Mouse (Mus musculus): ENCODE data around the gene Alppl2. TPM values are rescaled to one million over a fixed set of nuclear protein-coding genes. Genes with fewer than 3 reads are reported as not detected.

Alppl2 gene
- not detected in 2 replicates for polyA plus RNA-seq (2012; rRNA removed)

- no peak for DNase-seq
- Histone ChIP-seq H3K4me3 (ENCODE audit: insufficient read depth, low read depth, low read length) (no peak within 1 kb of the TSS), H3K4me1 (ENCODE audit: control insufficient read depth, insufficient read depth, low read length) (no peaks in the 10 kb centered on the region), H3K36me3 (ENCODE audit: control insufficient read depth, insufficient read depth, low read length) (no peaks in the 10 kb centered on the region), H3K27me3 (replicated peaks; ENCODE audit: control insufficient read depth, insufficient read depth, low read length) (no peaks in the 10 kb centered on the region), H3K27ac (ENCODE audit: insufficient read depth, low read depth, low read length) (no peak within 1 kb of the TSS)
- no peak for TF ChIP-seq CTCF (conservative IDR thresholded peaks at IDR 0.05; ENCODE audit: insufficient read depth, insufficient read length, low read depth, low read length)
- no peak for TF ChIP-seq POLR2A (IDR thresholded peaks at IDR 0.05; ENCODE audit: low read depth, low read length)
- WGBS, result 80% methylated on average over 4 of the region's 4 CpGs
Observed at GRCm38 (mm10) chr1:87089828-87090227, at the start of gene Alppl2. Gene Alppl2 (minus strand): TSS chr1:87089928.

DNA sequence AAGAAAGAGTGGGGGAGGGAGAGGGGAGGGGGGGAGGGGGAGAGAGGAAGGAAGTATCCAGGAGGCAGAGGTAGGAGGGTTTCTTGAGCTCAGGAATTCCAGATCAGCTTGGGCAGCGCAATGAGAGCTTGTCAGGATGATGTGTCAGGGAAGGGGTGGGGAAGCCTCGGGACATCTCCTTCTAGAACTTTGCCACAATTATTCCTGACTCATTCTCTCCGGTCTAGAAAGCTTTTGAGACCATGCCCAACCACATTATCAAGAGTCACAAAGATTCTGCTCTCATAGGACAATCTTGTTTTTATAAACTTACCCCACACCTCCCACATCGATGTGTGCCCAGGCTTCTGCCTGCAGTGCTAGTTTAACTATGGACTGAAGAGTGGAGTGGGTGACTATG is 42.1 kb upstream of the Alppl2 start:
- Histone ChIP-seq H3K27ac (ENCODE audit: insufficient read depth, low read depth, low read length) (no peak overlapping the region), H3K4me1 (ENCODE audit: control insufficient read depth, insufficient read depth, low read length) (no peaks in the 10 kb centered on the region), H3K36me3 (ENCODE audit: control insufficient read depth, insufficient read depth, low read length) (no peaks in the 10 kb centered on the region), H3K27me3 (replicated peaks; ENCODE audit: control insufficient read depth, insufficient read depth, low read length) (no peaks in the 10 kb centered on the region), H3K4me3 (ENCODE audit: insufficient read depth, low read depth, low read length) (no peak overlapping the region)
- 82% methylated on average over 4 of the region's 4 CpGs for WGBS
- TF ChIP-seq POLR2A (IDR thresholded peaks at IDR 0.05; ENCODE audit: low read depth, low read length) (no peak), CTCF (conservative IDR thresholded peaks at IDR 0.05; ENCODE audit: insufficient read depth, insufficient read length, low read depth, low read length) (no peak)
- no peak for DNase-seq

DNA sequence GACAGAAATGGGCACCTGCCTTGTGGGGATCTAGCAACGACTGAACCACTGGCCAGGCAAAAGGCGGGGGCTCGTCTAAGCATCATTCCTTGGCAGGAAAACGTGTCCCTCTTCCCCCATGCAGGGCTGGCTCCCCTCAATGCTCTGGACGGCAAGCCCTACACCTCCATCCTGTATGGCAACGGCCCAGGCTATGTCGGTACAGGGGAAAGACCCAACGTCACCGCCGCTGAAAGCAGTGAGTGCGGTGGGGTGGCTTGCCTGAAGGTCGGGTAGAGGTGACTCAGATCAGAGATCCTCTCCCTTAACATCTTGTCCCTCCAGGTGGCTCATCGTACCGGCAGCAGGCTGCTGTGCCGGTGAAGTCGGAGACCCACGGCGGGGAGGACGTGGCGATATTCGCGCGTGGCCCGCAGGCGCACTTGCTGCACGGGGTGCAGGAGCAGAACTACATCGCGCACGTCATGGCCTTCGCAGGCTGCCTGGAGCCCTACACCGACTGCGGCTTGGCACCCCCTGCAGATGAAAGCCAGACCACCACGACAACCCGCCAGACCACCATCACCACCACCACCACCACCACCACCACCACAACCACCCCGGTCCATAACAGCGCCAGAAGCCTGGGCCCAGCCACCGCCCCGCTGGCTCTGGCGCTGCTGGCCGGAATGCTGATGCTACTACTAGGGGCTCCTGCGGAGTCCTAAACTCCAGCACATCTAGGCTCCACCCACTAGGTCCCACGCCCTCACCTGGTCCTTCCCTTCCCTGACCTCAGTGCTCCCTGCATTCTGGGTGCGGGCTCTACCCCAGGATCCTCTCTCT is 37.7 kb upstream of the Alppl2 start:
- DNase-seq, result no peak
- no peak for TF ChIP-seq CTCF (conservative IDR thresholded peaks at IDR 0.05; ENCODE audit: insufficient read depth, insufficient read length, low read depth, low read length)
- no peak for TF ChIP-seq POLR2A (IDR thresholded peaks at IDR 0.05; ENCODE audit: low read depth, low read length)
- no peaks in the 10 kb centered on the region for H3K4me1 ChIP-seq (ENCODE audit: control insufficient read depth, insufficient read depth, low read length)
- H3K27me3 ChIP-seq (replicated peaks; ENCODE audit: control insufficient read depth, insufficient read depth, low read length), result no peaks in the 10 kb centered on the region
- no peak overlapping the region for H3K27ac ChIP-seq (ENCODE audit: insufficient read depth, low read depth, low read length)
- H3K36me3 ChIP-seq (ENCODE audit: control insufficient read depth, insufficient read depth, low read length), result no peaks in the 10 kb centered on the region
- 12% methylated on average over 43 of the region's 43 CpGs for WGBS
- no peak overlapping the region for H3K4me3 ChIP-seq (ENCODE audit: insufficient read depth, low read depth, low read length)

- Histone ChIP-seq H3K27ac (ENCODE audit: insufficient read depth, low read depth, low read length) (no peak within 1 kb of the TSS), H3K4me3 (ENCODE audit: insufficient read depth, low read depth, low read length) (no peak within 1 kb of the TSS), H3K4me1 (ENCODE audit: control insufficient read depth, insufficient read depth, low read length) (no peaks in the 10 kb centered on the region), H3K27me3 (replicated peaks; ENCODE audit: control insufficient read depth, insufficient read depth, low read length) (no peaks in the 10 kb centered on the region), H3K36me3 (ENCODE audit: control insufficient read depth, insufficient read depth, low read length) (no peaks in the 10 kb centered on the region)
- DNase-seq, result no peak
- TF ChIP-seq POLR2A (IDR thresholded peaks at IDR 0.05; ENCODE audit: low read depth, low read length) (no peak), CTCF (conservative IDR thresholded peaks at IDR 0.05; ENCODE audit: insufficient read depth, insufficient read length, low read depth, low read length) (no peak)
- 82% methylated on average over 6 of the region's 6 CpGs for WGBS
Observed at GRCm38 (mm10) chr1:87124673-87125072, 34.9 kb upstream of the Alppl2 start, which contains the start of gene Akp3. Gene Akp3 (plus strand): TSS chr1:87124973.

DNA sequence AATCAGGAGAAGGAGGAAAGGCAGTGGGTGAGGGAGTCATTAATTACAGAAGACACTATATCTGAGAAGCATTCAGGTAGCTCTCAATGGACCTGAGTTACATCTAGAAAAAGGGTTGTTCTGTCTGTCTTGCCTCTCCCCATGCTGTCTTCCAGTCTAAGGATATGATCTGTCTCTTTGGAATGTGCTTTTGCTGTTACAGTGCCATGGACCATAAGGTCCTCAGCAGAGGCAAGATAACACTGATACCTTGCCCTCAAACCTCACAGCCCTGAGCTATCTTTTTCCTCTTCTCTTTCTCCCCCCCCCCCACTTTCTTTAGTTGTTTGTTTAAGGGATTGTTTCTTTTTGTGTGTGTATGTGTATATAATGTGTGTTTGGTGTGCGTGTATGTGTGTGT is 25.1 kb upstream of the Alppl2 start:
- 83% methylated on average over 1 of the region's 1 CpGs for WGBS
- TF ChIP-seq CTCF (conservative IDR thresholded peaks at IDR 0.05; ENCODE audit: insufficient read depth, insufficient read length, low read depth, low read length), result no peak
- no peak for TF ChIP-seq POLR2A (IDR thresholded peaks at IDR 0.05; ENCODE audit: low read depth, low read length)
- Histone ChIP-seq H3K27ac (ENCODE audit: insufficient read depth, low read depth, low read length) (no peak overlapping the region), H3K36me3 (ENCODE audit: control insufficient read depth, insufficient read depth, low read length) (no peaks in the 10 kb centered on the region), H3K4me1 (ENCODE audit: control insufficient read depth, insufficient read depth, low read length) (no peaks in the 10 kb centered on the region), H3K4me3 (ENCODE audit: insufficient read depth, low read depth, low read length) (no peak overlapping the region), H3K27me3 (replicated peaks; ENCODE audit: control insufficient read depth, insufficient read depth, low read length) (no peaks in the 10 kb centered on the region)
- DNase-seq, result no peak

- H3K27me3 ChIP-seq (replicated peaks; ENCODE audit: control insufficient read depth, insufficient read depth, low read length), result no peaks in the 10 kb centered on the region
- no peak overlapping the region for H3K4me3 ChIP-seq (ENCODE audit: insufficient read depth, low read depth, low read length)
- no peaks in the 10 kb centered on the region for H3K4me1 ChIP-seq (ENCODE audit: control insufficient read depth, insufficient read depth, low read length)
- no peaks in the 10 kb centered on the region for H3K36me3 ChIP-seq (ENCODE audit: control insufficient read depth, insufficient read depth, low read length)
- peak; percentile 21 for DNase-seq
- WGBS, result 52% methylated on average over 9 of the region's 9 CpGs
- no peak overlapping the region for H3K27ac ChIP-seq (ENCODE audit: insufficient read depth, low read depth, low read length)
- TF ChIP-seq POLR2A (IDR thresholded peaks at IDR 0.05; ENCODE audit: low read depth, low read length), result no peak
- TF ChIP-seq CTCF (conservative IDR thresholded peaks at IDR 0.05; ENCODE audit: insufficient read depth, insufficient read length, low read depth, low read length), result peak; percentile 37; the same call in 1 of the 2 replicates
Observed at GRCm38 (mm10) chr1:87111719-87112354, 22.1 kb upstream of the Alppl2 start.

- WGBS, result 88% methylated on average over 4 of the region's 4 CpGs
- no peak overlapping the region for H3K27ac ChIP-seq (ENCODE audit: insufficient read depth, low read depth, low read length)
- TF ChIP-seq POLR2A (IDR thresholded peaks at IDR 0.05; ENCODE audit: low read depth, low read length) (no peak), CTCF (conservative IDR thresholded peaks at IDR 0.05; ENCODE audit: insufficient read depth, insufficient read length, low read depth, low read length) (no peak)
Observed at GRCm38 (mm10) chr1:87108564-87108963, 18.8 kb upstream of the Alppl2 start.

More at GRCm38 (mm10) chr1:87108564-87108963, 18.8 kb upstream of the Alppl2 start:
- H3K36me3 ChIP-seq (ENCODE audit: control insufficient read depth, insufficient read depth, low read length), result no peaks in the 10 kb centered on the region
- H3K4me3 ChIP-seq (ENCODE audit: insufficient read depth, low read depth, low read length), result no peak overlapping the region
- no peaks in the 10 kb centered on the region for H3K4me1 ChIP-seq (ENCODE audit: control insufficient read depth, insufficient read depth, low read length)
- DNase-seq, result no peak
- H3K27me3 ChIP-seq (replicated peaks; ENCODE audit: control insufficient read depth, insufficient read depth, low read length), result no peaks in the 10 kb centered on the region
